Mouse (Mus musculus) spleen, postnatal 4 days (tissue): ENCODE results near the gene Lamb1.

Experiments used
- DNase-seq, 2 experiments: peaks; one replicate each; pipeline ENCODE4 v3.0.0; 2022; ENCODE audit warnings: low spot score in 2 of 2

The Lamb1 gene

DNA sequence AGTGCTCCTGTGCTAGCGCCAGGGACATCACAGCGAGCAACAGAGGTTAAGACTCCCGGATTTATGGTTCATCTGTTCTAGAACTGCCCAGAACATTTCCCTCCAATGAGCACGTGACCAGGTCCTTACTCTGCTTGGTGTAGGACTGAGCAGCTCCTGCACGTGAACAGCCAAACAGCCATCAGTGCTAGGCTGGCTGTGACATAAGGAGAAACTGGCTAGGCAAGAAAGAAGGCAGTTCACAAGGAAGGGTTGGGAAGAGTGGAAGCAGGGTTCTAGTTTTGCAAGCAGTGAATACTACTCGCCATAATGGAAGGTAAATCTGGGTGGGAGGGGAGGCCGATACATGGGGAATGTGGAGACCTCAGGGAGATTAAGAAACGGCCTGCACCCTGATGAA, 10.1 kb upstream of the Lamb1 start:
- DNase-seq = no peak

GRCm38 (mm10) chr12:31256121-31256903, 8.7 kb upstream of the Lamb1 start:
- no peak for DNase-seq

GRCm38 (mm10) chr12:31261882-31262281, 3.2 kb upstream of the Lamb1 start:
- no peak for DNase-seq

GRCm38 (mm10) chr12:31263921-31264320, 1.1 kb upstream of the Lamb1 start:
- DNase-seq = no peak

DNA sequence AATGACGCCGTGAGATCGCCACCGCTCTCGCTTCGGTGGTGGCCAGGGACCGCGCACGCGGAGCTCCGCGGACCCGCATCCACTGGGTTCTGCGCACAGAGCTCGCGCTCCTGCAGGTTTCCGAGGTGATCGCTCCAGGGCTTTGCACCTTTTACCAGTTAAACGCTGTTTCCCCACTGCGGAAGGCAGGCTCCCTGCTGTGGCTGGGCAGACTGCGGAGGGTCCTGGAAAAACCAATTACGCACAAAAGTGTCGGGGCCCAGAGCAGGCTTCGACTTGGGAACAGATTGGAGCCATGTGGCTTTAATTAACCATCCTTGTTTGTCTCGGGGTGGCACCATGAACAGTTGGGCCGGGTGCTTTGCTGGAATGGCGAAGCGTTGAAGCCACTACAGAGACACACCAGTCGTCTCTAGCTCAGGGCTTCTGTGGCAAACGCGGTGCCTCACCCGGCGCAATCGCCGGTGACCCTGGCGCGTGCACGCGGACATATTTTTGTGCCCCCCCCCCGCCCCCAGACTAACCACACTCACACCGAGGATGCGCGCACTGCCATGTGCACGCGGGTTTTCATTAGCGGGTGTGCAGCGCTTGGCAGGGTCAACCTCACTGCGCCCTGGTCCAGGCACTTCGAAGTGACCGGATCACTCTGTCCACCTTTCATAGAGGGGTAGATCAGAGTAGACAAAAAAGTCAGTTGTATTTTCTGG, 843 bp downstream of the Lamb1 start:
- DNase-seq = no peak

- no peak for DNase-seq
Measured at GRCm38 (mm10) chr12:31266686-31267085, 1.7 kb downstream of the Lamb1 start.

- no peak for DNase-seq
Measured at GRCm38 (mm10) chr12:31267363-31267762, 2.3 kb downstream of the Lamb1 start.

DNA sequence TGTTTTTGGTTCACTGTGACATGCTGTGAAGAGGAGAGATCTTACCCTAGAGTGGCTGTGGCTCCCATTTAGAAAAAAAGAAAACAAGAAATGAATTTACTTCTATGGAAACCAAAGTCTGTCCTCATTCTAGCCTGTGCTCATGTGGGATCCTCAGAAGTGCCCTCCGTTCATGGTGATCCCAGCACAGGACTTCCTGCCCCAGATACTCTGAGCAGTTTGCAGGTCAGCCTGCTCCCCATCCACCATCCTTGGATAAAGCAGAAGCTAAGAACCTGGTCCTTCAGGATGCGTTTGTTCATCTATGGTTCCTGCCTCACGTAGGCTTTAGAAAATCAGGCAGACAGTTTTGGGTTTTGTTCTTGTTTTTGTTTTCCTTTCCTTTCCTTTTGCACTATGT, 3.3 kb downstream of the Lamb1 start:
- no peak for DNase-seq

- DNase-seq = no peak
Measured at GRCm38 (mm10) chr12:31269020-31269597, 4.1 kb downstream of the Lamb1 start.

- DNase-seq = no peak
Measured at GRCm38 (mm10) chr12:31270361-31270760, 5.3 kb downstream of the Lamb1 start.

DNA sequence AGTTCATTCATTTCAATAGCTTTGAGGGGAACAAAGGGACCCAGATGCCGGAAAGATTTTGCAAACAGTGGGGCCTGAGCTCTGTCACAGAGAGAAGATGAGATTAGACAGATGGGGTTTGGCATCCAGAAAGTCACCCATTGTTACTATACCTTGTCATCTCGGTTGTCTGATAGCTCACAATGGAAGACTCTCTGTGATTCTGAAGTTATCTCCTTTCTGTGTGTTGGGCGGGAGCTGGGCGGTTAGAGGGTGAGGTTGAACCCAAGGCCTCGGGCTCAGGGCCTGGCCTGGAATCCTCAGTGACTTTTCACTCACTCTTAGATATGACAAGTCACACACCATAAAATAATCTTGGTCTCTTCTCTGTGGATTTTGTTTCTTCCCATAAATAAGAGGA, 5.7 kb downstream of the Lamb1 start:
- DNase-seq = no peak

GRCm38 (mm10) chr12:31271361-31272011, 6.5 kb downstream of the Lamb1 start:
- DNase-seq = no peak

DNA sequence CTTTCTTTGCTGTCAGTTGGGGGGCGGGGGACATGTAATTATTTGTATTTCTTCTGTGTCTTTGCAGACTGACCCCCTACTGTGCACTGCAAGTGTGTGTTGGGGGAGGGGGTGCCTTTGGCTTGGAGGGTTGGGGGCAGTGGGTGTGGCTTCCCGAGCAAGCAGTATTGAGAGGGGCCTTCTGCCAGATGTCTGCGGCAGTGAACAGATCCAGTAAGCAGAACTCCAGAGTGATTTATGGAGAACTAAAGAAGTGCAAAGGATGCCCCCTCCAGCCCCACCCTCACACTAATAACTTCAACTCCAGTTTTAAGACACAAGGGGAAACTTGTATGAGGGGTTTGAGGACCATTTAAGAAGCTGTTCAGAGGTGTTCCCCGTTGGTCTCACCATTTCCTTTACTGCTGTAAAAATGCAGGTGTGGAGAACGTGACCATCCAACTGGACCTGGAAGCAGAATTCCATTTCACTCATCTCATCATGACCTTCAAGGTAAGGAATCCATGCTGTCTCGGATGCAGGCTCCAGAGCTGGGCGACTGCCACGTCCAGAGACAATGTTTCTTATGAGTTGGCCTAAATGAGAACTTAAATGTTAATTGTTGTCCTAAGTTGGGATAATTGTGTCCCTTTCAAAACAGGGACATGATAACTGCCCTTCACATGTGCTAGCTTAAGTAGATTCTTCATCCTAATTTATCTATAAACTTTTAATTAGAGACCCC, 7.1 kb downstream of the Lamb1 start:
- DNase-seq = no peak

DNA sequence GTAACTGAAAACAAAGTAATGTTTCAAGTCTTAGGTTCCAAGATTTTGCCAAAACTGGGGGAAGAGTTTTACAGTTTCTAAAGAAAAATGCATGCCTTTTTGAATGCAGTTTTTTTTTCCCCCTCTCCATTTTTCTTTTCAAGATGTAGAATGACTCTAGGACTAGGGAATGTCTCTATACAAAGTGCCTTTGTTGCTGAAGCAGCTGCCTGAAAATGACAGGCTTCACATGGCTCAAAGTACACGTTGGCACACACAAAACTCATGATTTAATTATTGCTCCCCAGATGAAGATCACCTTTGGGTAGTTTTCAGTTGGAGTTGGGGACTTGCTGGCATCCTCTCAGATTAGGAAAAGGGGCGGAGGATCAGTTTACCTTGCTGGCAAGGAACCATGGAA, 7.8 kb downstream of the Lamb1 start:
- no peak for DNase-seq

DNA sequence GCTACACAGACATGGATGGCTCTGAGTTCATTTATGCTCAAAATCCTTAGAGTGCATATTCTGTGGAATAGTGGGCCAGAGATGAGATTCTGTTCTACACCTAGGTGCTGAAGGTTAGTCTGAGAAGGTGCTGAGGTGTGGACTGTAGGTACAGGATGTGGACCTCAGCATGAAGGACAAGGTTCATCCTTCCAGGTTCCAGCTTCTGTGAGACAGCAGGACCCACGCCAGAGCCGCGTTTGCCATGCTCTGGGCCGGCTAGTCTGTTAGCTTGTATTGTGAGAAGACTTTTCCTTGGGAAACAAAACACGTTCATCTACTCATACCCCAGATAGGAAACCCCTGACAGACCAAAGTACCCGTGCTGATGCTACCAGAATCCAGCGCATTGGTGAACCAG, 8.6 kb downstream of the Lamb1 start:
- DNase-seq = no peak

- no peak for DNase-seq
Measured at GRCm38 (mm10) chr12:31275411-31275810, 10.4 kb downstream of the Lamb1 start.

DNA sequence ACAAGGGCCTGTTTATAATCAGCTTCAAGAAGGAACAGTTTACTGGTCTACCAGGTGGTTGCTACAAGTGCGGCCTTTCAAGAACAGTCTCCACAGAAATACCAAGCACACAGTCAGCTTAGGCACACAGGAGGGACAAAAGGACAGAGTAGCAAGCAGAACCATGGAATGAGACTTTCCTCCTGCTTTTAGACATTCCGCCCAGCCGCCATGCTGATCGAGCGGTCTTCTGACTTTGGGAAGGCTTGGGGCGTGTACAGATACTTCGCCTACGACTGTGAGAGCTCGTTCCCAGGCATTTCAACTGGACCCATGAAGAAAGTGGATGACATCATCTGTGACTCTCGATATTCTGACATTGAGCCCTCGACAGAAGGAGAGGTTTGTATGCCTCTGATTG, 13.2 kb downstream of the Lamb1 start:
- no peak for DNase-seq

DNA sequence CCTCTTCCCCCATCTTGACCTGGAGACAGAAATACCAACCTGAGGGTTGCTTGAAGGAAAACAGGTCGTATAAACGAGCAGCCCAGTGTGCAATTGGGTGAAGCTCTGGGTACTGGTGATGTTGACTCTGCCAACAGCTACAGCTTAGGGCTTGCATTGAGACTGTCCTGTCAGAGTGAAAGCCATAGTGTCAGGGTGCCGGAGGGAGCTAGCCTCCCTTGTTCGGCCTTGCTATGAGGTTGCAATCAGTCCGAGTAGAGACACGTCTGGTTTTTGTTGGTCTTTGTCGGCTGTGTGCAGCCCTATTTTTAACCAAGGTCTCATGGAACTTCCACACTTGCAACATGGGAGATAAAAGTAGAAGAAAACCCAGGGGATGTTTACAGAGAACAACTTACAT, 15.3 kb downstream of the Lamb1 start:
- no peak for DNase-seq

DNA sequence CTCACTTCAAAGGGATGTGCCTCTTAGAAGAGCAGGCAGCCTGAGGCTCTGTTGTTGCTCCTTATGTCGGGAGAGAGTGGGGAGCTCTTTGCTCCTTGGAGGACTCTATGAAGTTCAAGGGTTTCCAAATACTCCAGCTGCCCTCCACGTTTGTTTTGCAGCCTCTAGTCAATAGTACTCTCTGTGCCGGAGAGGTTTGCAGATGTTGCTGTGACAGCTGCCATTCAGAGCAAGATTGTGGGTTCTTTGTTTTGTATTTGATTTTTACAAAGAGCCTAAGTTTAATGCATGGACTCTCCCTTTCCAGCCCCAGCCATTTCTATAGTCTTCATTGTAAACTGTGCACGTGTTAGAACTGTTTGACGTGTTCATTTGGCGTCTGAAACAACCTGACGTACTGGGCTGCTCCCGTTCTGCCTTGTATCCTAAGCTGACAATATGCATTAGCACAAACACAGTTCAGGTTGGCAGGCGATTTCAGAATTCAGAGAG, 16.1 kb downstream of the Lamb1 start:
- no peak for DNase-seq

GRCm38 (mm10) chr12:31282241-31282640, 17.2 kb downstream of the Lamb1 start:
- no peak for DNase-seq

- DNase-seq = no peak
Measured at GRCm38 (mm10) chr12:31283131-31283530, 18.1 kb downstream of the Lamb1 start.
